Mouse (Mus musculus): ENCODE data around the gene Adad2. TPM values are rescaled to one million over a fixed set of nuclear protein-coding genes. Genes with fewer than 3 reads are reported as not detected.

Gene Adad2
- polyA plus RNA-seq, 1 experiment from 2014 or later: 0.31 TPM

DNA sequence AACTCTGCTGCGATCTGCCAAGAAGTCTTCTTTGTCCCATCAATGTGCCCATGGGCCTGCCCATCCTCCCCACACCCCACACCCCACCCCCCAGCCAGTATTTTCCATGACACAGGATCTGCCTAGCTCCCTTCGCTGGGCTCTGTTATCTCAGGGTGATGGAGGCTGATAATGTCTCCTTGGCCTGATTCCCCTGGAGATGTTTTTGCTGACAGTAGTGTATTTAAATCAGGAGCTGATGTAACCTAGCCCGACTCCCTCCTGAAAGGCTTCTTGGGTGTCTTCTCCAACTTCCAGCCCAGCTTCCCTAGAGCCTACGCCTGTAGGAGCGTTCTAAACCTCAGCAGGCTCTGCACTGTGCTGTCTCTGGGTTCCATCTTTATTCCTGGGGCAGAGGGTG is 6.3 kb downstream of the Adad2 start:
- WGBS: 75% methylated on average over 5 of the region's 5 CpGs
- H3K4me1 ChIP-seq: no peaks in the 10 kb centered on the region
- H3K4me3 ChIP-seq: no peak overlapping the region
- H3K4me2 ChIP-seq: no peak overlapping the region
- no peaks in the 10 kb centered on the region for H3K9me3 ChIP-seq
- H3K9ac ChIP-seq: no peak overlapping the region
- no peaks in the 10 kb centered on the region for H3K27me3 ChIP-seq (replicated peaks)
- ATAC-seq (replicated peaks): no peak
- no peak overlapping the region for H3K27ac ChIP-seq
- no peaks in the 10 kb centered on the region for H3K36me3 ChIP-seq (replicated peaks)

DNA sequence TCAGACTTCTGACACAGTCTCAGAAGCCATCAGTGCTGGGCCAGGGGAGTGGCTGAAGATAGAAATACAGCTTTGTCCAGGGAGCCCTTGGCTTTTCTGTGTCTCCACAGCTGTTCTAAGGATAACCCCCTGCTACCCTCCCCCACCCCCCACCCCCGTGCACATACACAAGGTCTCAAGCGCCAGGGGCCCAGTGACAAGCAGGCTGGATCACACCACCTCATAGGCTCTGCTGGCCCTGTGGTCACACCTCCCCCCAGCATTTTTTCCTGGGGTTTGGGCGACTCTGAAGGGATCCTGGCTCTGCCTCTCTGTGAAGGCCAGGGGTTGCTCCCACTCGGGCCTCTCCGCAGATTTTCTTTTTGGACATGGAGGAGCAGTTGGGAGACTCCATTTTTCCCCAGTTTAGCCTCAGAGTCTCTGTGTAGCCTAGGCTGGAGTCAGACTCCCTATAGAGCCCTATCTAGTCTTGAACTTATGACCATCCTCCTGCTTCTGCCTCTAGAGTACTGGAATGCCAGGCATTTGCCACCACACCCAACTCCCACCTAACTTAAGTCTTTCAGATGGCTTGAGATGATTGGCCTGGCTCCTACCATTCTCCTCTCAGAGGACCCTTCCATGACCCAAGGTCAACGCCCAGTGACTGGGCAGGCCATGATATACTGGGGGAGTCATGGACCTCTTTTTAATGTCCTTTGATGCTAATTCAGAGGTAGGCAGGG is 7.7 kb downstream of the Adad2 start:
- H3K4me2 ChIP-seq: no peak overlapping the region
- H3K9ac ChIP-seq: no peak overlapping the region
- 69% methylated on average over 6 of the region's 6 CpGs for WGBS
- no peak overlapping the region for H3K27ac ChIP-seq
- no peak overlapping the region for H3K4me3 ChIP-seq
- H3K36me3 ChIP-seq (replicated peaks): no peaks in the 10 kb centered on the region
- H3K27me3 ChIP-seq (replicated peaks): no peaks in the 10 kb centered on the region
- ATAC-seq (replicated peaks): no peak
- no peaks in the 10 kb centered on the region for H3K4me1 ChIP-seq
- H3K9me3 ChIP-seq: no peaks in the 10 kb centered on the region

DNA sequence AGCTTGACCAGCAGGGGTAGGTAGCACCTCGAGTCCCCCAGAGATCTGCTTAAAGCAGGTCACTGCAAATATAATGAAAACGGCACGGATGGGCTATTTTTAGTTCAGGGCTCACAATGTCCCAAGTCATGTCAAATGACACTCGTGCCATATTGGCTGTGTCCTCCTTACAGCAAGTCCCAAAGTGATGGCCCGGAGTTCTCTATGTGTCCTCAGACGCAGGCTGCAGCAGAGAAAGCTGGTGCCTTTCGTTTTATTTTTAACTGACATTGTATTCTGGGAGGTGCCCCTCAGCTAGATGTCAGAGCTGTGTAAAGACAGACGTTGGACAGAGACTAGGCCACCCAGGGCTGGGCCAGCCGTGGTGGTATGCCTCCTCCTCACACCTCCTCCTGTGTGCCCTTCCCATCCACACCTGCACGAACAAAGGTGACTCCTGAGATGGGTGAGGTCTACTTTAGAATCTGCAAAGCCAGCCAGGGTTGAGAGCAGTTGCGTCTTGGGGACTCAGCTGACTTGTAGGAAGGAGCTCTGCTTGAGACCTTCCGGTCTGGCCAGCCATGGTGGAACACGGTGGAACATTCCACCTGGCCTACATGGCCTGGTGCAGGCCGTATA is 8.4 kb downstream of the Adad2 start:
- H3K4me2 ChIP-seq: no peak overlapping the region
- no peaks in the 10 kb centered on the region for H3K9me3 ChIP-seq
- H3K4me3 ChIP-seq: no peak overlapping the region
- no peaks in the 10 kb centered on the region for H3K36me3 ChIP-seq (replicated peaks)
- H3K27ac ChIP-seq: no peak overlapping the region
- no peaks in the 10 kb centered on the region for H3K4me1 ChIP-seq
- H3K27me3 ChIP-seq (replicated peaks): no peaks in the 10 kb centered on the region
- H3K9ac ChIP-seq: no peak overlapping the region
- ATAC-seq (replicated peaks): no peak
- WGBS: 90% methylated on average over 14 of the region's 14 CpGs

DNA sequence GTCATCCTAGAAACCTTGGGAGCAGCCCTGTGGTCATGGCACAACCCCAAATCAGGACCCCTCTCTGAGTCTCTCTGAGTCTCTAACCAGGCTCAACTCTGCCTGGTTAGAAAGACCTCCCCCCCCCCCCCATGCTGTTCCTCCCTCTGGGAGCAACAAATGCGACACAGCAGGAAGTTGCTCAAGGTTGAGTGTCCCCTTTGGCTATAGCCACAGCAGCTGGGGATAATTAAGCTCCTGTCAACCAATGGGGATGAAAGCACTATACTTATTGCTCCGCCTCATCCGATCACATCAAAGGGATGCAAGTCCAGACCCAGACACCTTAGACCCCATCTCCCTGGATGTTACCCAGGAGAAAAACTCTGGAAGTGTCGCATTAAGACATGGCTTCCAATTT is 10.0 kb downstream of the Adad2 start:
- Histone ChIP-seq H3K9ac (no peak overlapping the region), H3K4me3 (no peak overlapping the region), H3K4me1 (no peaks in the 10 kb centered on the region), H3K27me3 (replicated peaks) (no peaks in the 10 kb centered on the region), H3K27ac (no peak overlapping the region), H3K9me3 (no peaks in the 10 kb centered on the region), H3K4me2 (no peak overlapping the region), H3K36me3 (replicated peaks) (no peaks in the 10 kb centered on the region)
- WGBS: 54% methylated on average over 4 of the region's 4 CpGs
- ATAC-seq (replicated peaks): no peak

DNA sequence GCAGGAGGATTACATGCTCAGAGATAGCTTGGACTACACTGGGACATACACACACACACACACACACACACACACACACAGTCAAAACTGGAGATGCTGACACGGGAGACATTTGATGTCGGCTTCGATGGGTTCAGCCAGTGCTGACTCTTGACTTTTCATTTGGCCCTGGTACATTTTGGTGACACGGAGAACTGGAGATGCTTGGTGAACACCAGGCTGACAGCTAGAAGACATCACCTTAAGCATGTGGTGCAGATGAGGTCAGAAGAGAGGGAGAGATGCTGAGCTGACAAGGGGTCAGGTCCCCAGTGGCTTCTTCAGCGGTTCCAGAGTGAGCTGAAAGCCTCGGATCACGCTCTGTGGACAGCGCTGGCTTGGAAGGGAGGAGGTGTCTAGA is 10.5 kb downstream of the Adad2 start:
- H3K9me3 ChIP-seq: no peaks in the 10 kb centered on the region
- no peak for ATAC-seq (replicated peaks)
- H3K9ac ChIP-seq: no peak overlapping the region
- H3K27ac ChIP-seq: no peak overlapping the region
- no peak overlapping the region for H3K4me3 ChIP-seq
- H3K4me1 ChIP-seq: no peaks in the 10 kb centered on the region
- no peak overlapping the region for H3K4me2 ChIP-seq
- no peaks in the 10 kb centered on the region for H3K36me3 ChIP-seq (replicated peaks)
- WGBS: 84% methylated on average over 8 of the region's 8 CpGs
- no peaks in the 10 kb centered on the region for H3K27me3 ChIP-seq (replicated peaks)

DNA sequence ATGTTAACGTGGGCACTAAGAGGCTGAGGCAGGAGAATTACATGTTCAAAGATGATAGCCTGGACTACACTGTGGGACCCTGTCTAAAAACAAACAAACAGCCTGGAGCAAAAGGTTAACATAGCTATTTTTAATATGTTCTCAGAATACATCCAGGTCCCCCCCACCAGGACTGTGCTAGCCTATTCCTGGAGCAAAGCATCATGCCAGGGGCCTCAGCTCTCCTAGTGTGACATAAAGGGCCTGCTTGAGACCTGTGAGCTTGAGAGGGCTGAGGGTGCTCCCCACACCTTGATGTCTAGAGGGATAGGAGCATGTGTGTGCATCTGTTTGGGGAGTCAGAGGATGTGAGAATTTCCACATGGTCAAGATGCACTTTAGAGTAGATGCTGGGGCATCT is 11.2 kb downstream of the Adad2 start:
- Histone ChIP-seq H3K9me3 (no peaks in the 10 kb centered on the region), H3K36me3 (replicated peaks) (no peaks in the 10 kb centered on the region), H3K9ac (no peak overlapping the region), H3K27me3 (replicated peaks) (no peaks in the 10 kb centered on the region), H3K4me2 (no peak overlapping the region), H3K27ac (no peak overlapping the region), H3K4me3 (no peak overlapping the region), H3K4me1 (no peaks in the 10 kb centered on the region)
- WGBS: 88% methylated on average over 1 of the region's 1 CpGs
- ATAC-seq (replicated peaks): no peak

DNA sequence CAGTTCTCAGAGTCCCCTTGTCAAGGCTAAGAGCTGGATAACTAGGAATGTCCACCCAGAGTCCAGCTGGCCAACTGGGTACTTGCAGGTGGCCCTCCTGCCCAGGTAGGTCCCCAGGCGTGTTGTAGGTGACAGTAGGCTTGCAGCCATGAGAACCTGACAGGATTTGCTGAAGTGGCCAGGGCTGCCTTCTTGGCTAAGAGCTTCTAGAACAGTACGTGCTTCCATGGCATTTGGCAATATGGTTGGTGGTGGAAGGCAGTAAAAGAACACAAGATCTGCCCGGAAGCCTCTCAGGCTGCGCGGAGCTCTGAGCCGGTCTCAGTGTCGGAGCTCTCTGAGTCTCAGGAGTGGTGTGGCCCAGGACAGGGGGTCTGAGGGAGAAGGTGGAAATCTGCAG is 12.4 kb downstream of the Adad2 start:
- H3K9ac ChIP-seq: no peak overlapping the region
- no peak overlapping the region for H3K27ac ChIP-seq
- no peaks in the 10 kb centered on the region for H3K9me3 ChIP-seq
- ATAC-seq (replicated peaks): no peak
- WGBS: 88% methylated on average over 7 of the region's 7 CpGs
- no peak overlapping the region for H3K4me3 ChIP-seq
- no peaks in the 10 kb centered on the region for H3K36me3 ChIP-seq (replicated peaks)
- H3K27me3 ChIP-seq (replicated peaks): no peaks in the 10 kb centered on the region
- no peak overlapping the region for H3K4me2 ChIP-seq
- H3K4me1 ChIP-seq: no peaks in the 10 kb centered on the region

DNA sequence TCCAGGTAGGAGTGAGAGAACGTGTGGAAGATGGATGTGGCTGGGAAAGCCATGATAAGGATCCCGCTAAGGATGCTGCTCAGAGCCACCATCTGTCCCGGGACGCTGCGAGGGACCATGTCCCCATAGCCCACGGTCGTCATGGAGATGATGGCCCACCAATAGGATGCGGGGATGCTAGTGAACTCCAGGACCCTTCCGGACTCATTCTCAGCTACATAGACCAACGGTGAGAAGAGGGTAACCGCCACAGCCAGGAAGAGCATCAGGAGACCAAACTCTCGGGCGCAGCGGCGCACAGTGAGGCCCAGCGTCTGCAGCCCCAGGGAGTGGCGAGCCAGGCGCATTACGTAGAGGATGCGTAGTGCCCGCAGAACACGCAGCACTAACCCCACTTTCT is 13.2 kb downstream of the Adad2 start:
- 79% methylated on average over 22 of the region's 22 CpGs for WGBS
- Histone ChIP-seq H3K4me2 (no peak overlapping the region), H3K9ac (no peak overlapping the region), H3K27ac (no peak overlapping the region), H3K4me3 (no peak overlapping the region), H3K4me1 (peaks cover under 1% of the 10 kb centered on the region; the same call in 1 of the 2 replicates), H3K27me3 (replicated peaks) (no peaks in the 10 kb centered on the region), H3K36me3 (replicated peaks) (no peaks in the 10 kb centered on the region), H3K9me3 (no peaks in the 10 kb centered on the region)
- ATAC-seq (replicated peaks): no peak

DNA sequence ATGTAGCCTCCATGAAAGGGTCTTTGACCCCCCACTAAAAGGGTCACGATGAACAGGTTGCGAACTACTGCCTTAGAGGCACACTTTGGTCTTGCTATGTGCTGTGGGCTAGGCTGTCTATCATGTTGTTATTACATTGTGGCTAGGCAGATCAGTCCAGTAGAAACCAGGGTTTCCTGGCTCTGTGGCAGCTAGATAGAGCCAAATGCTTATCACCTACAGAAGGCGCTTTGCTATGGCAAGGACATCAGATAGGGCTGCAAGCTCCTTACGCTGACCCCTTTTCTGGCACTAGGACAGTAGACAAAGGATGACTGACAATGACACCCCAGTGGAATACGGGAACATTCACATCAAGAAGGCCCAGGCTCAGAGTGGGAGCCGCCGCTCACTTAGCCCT is 14.7 kb downstream of the Adad2 start:
- no peaks in the 10 kb centered on the region for H3K27me3 ChIP-seq (replicated peaks)
- H3K4me1 ChIP-seq: peaks cover 6% of the 10 kb centered on the region; the same call in 1 of the 2 replicates
- WGBS: 81% methylated on average over 7 of the region's 7 CpGs
- no peak overlapping the region for H3K27ac ChIP-seq
- ATAC-seq (replicated peaks): no peak
- no peaks in the 10 kb centered on the region for H3K9me3 ChIP-seq
- no peak overlapping the region for H3K4me2 ChIP-seq
- H3K9ac ChIP-seq: no peak overlapping the region
- no peak overlapping the region for H3K4me3 ChIP-seq
- no peaks in the 10 kb centered on the region for H3K36me3 ChIP-seq (replicated peaks)

DNA sequence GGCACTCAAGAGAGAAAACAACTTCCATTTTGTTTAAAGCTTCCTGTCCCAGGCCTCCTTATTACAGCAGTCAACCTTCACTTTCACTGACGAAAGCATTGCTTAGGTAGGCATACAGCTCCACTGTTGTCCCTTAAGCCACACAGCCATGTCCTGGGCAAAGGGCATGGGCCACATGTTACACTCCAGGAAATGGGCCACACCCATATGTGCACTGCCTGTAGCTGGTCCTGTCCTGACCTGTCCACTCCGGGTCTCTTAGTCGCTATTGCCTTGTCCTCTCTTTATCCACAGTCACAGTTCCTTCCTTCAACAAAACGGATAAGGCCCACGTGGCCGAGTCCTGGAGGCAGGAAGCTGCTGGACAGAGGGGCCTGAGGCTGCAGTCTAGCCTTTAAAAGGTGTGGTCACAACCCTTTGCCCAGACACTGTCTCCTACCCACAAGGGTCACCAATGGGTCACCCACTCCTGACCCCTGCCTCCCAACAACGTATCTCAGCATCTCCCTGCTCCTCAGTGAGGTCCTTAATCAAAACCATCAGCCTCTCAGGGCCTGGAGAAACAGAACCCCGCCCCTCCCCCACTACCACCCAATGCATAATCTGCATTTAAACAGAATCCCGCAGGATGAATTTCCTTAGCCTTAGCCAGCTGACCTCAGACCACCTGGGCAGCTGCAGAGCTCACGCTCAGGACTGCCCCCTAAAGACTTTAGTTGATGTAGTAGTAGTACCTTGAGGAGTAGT is 15.2 kb downstream of the Adad2 start:
- WGBS: 54% methylated on average over 10 of the region's 10 CpGs
- H3K4me3 ChIP-seq: no peak overlapping the region
- no peak overlapping the region for H3K4me2 ChIP-seq
- no peaks in the 10 kb centered on the region for H3K9me3 ChIP-seq
- no peak for ATAC-seq (replicated peaks)
- H3K4me1 ChIP-seq: peaks cover 6% of the 10 kb centered on the region; the same call in 1 of the 2 replicates
- H3K36me3 ChIP-seq (replicated peaks): no peaks in the 10 kb centered on the region
- H3K9ac ChIP-seq: no peak overlapping the region
- H3K27ac ChIP-seq: no peak overlapping the region
- H3K27me3 ChIP-seq (replicated peaks): no peaks in the 10 kb centered on the region

DNA sequence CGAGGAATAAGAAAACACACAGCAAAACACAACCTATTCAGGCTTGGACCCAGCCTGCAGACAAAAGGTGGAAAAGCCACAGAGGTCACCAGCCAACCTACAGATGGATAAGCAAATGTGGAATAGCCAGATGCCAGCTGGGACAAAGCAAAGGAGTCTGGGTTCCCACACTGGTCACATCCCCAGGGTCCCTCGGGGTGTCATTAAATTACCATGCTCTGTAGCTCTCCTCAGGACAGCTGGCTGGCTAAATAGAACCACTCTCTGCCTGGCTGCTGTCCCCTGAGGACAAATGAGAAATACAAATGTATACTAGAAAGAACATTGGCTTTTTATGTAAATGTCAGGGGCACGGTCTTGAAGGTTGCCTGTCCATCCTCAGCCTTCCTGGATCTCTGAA is 18.3 kb downstream of the Adad2 start:
- no peak overlapping the region for H3K27ac ChIP-seq
- no peak overlapping the region for H3K4me3 ChIP-seq
- H3K9ac ChIP-seq: no peak overlapping the region
- no peak overlapping the region for H3K4me2 ChIP-seq
- no peak for ATAC-seq (replicated peaks)
- WGBS: 38% methylated on average over 3 of the region's 3 CpGs
- no peaks in the 10 kb centered on the region for H3K36me3 ChIP-seq (replicated peaks)
- H3K27me3 ChIP-seq (replicated peaks): 0 out of 2 replicates have a peak, but pooled peaks cover 12% of the 10 kb centered on the region
- peaks cover 14% of the 10 kb centered on the region for H3K4me1 ChIP-seq
- no peaks in the 10 kb centered on the region for H3K9me3 ChIP-seq

DNA sequence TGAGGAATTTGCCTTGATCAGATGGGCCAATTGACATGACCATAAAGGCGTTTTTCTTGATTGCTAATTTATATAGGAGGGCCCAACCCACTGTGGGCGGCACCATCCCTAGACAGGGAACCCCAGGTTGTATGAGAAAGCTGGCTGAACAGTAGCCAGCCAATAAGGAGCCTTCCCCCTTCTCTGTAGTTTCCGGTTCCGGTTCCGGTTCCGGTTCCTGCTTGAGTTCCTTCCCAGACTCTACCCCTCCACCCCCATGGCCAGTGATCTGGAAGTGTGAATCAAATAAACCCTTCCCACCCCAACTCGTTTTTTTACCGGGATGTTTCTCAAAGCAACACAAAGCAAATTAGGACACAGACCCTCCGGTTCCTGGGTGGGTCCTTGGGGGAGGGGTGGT is 19.7 kb downstream of the Adad2 start:
- no peak for ATAC-seq (replicated peaks)

More for the DNA sequence above, 19.7 kb downstream of the Adad2 start:
- WGBS: 86% methylated on average over 9 of the region's 9 CpGs
- H3K4me2 ChIP-seq: no peak overlapping the region
- 0 out of 2 replicates have a peak, but pooled peaks cover 12% of the 10 kb centered on the region for H3K27me3 ChIP-seq (replicated peaks)
- H3K9me3 ChIP-seq: no peaks in the 10 kb centered on the region
- no peaks in the 10 kb centered on the region for H3K36me3 ChIP-seq (replicated peaks)
- H3K9ac ChIP-seq: no peak overlapping the region
- no peak overlapping the region for H3K27ac ChIP-seq
- H3K4me3 ChIP-seq: no peak overlapping the region
- H3K4me1 ChIP-seq: peaks cover 14% of the 10 kb centered on the region

Measured in midbrain, embryonic 15.5 days (tissue).